Mouse (Mus musculus): ENCODE measurements around the gene Mmrn2.
A peak's percentile ranks its signal among the peaks of the same experiment; 100 is the strongest.
"Not testable (repeated sequence)": the region's sequence is repeated elsewhere in the genome, so short reads cannot be mapped to it uniquely, and the experiment has no call there.

Mmrn2 gene

DNA sequence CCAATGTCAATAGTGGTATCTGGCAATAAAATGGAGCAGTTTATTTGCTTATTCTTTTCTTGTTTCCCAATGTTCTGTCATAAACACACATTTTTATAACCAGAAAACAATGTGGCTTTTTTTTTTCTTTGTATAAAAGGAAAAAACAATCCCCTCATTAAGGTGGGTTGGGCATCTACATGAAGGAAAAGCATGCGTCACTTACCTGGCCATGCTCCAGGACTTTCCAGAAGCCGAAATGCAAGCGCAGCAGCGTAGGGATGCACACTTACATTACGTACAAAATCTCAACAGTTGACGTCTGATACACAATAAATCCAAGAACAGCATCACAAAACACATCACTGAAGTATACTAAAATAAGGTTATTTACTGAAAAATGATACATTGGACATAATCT is 35.5 kb downstream of the Mmrn2 start:
- DNase-seq, result no peak

DNA sequence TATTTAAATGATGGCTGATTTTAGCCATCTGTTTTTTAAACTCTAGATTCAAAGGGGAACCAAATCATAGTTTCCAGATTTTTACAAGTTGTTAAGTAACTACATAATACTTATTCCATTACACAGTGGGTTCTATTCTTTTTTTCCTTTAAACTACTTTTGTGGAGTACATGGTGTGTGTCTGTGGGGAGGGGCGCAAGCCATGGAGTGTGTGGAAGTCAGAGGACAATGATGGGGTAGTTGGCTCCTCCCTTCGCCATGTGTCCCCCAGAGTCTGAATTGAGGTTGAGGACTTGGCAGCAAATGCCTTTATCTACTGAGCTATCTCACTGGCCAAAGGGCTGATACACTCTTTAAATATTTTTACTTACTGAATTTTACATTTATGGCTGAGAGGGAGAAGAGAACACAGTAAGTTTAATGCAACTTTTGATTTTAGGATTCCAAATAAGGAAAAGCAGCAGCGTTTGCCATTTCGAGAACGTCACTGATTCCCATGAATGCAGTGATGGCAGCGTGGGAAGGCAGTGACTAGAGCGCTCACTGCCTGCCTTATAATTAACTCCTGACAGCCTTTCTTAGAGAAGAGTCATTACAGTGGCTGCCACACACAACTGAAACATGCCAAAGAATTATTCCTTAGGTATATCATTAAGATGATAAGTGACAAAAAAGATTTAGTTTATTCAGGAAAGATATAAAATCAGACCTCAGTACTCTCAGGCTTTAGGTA is 37.1 kb downstream of the Mmrn2 start:
- DNase-seq, result no peak

DNA sequence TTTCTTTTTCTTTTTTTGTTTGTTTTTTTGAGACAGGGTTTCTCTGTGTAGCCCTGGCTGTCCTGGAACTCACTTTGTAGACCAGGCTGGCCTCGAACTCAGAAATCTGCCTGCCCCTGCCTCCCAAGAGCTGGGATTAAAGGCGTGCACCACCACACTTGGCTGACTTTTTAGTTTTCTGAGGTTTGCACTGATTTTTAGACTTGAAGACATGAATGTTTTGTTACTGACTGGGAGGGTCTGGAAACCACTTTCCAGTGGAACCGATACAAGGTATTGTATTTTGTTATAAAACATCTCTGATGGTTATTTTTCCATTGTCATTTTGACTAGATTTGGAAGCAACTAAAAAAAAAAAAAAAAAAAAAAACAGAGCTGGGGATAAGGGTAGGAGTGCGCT is 41.7 kb downstream of the Mmrn2 start:
- not testable (repeated sequence) for DNase-seq

GRCm38 (mm10) chr14:34417501-34417900 is 42.2 kb downstream of the Mmrn2 start:
- DNase-seq, result no peak

GRCm38 (mm10) chr14:34421078-34421477 is 45.8 kb downstream of the Mmrn2 start:
- no peak for DNase-seq

DNA sequence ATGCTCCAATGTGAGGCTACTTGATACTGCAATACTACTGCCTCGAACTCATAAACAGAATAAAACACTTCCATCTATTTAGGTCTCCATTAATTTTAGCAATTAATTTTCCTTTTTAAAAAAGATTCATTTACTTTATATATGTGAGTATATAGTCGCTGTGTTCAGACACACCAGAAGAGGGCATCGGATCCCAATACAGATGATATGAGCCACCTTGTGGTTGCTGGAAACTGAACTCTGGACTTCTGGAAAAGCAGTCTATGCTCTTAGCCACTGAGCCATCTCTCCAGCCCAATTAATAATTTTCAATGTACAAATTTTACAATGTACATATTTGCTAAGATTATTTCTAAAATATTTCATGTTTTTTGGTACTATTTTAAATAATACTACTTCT is 53.0 kb downstream of the Mmrn2 start:
- DNase-seq, result no peak

GRCm38 (mm10) chr14:34429069-34429468 is 53.8 kb downstream of the Mmrn2 start:
- no peak for DNase-seq

DNA sequence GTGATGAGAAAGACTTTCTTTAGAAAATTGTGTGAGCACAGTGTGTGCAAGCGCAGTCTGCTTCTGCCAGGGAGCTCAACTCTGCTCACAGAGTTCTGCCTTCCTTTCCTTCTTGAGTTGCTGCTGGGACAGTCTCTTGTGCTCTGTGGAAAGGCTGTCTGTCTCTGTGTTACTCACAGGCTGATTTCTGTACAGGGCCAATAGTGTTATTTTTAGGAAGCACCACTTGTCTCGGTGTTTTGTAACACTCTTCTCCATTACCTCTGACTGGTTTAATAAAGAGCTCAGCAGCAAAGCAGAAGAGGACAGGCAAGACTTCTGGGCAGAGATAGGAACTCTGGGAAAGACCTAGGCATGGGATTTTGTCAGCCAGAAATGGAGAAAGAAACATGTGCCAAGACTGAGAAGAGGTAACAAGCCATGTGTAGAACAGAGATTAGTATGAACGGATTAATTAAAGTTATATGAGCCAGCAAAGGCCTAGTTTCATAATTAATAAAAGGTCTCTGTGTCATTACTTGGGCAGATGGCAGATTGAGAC is 65.3 kb downstream of the Mmrn2 start:
- DNase-seq, result peak; percentile 16

- DNase-seq, result peak; percentile 9
These were observed 67.3 kb downstream of the Mmrn2 start for GRCm38 (mm10) chr14:34442531-34442930.

- DNase-seq, result no peak
These were observed 69.1 kb downstream of the Mmrn2 start for GRCm38 (mm10) chr14:34444368-34444767.

DNA sequence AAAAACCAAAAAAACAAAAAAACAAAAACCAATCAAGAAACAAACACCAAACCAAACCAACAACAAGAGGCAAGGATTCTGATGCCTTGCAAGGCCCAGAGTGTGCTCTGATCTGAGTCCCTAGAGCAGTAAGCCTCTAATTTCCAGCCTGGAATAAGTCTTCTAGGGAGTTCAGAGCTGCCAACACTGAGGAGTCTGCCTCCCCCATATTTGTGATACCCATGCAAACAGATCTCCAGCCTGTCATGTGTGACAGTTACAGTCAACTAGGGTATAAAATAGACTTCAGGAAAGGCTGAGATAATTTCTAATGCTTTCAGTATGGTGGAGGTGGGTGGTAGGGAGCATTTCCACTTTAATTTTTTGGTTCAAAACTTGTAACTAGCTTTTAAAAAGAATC is 69.7 kb downstream of the Mmrn2 start:
- DNase-seq, result no peak

DNA sequence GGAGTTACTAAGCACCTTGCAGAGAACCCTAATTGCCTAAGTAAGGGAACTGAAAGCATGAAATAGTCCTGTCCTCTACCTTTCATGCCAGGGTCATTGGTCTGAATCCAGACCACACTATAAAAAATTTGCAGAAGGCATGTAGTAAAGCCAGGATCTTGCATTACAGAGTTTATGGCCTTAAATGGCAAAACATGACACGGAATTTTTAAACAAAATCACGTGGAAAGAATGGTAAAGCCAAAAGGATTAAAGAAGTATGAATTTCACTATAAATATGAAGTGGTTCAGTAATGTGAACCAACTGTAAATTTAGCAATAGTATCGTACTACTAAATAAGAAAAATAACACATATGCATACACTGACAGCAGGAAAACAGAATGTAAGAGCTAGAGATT is 70.1 kb downstream of the Mmrn2 start:
- no peak for DNase-seq

GRCm38 (mm10) chr14:34446624-34447023 is 71.4 kb downstream of the Mmrn2 start:
- no peak for DNase-seq

- no peak for DNase-seq
These were observed 72.4 kb downstream of the Mmrn2 start for GRCm38 (mm10) chr14:34447659-34448058.

- no peak for DNase-seq
These were observed 73.1 kb downstream of the Mmrn2 start for GRCm38 (mm10) chr14:34448398-34448797.

- no peak for DNase-seq
These were observed 74.5 kb downstream of the Mmrn2 start for GRCm38 (mm10) chr14:34449807-34450206.

GRCm38 (mm10) chr14:34450451-34450850 is 75.2 kb downstream of the Mmrn2 start:
- no peak for DNase-seq

- no peak for DNase-seq
These were observed 76.6 kb downstream of the Mmrn2 start for GRCm38 (mm10) chr14:34451872-34452271.

- DNase-seq, result no peak
These were observed 78.4 kb downstream of the Mmrn2 start for GRCm38 (mm10) chr14:34453648-34454047.
